Mouse (Mus musculus): ENCODE results near the gene Srgap1.

The Srgap1 gene

DNA sequence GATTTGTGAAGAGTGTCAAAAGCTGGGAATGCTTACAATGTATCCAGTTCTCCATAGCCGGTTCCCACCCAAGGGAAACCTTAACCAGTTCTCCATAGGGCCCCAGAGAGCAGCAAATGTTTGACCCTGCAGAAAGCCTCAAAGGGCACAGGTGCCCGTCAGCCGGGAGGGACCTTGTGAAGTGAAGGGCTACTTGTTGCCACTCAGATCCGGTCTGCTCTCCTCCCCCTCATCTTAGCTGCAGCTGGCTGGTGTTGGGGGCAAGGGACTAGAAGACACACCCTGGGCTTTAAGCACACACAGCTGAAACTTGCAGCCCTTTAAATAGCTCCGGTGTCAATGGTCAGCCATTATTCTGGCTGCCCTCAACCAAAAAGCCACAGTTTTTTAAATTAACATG is 30.1 kb downstream of the Srgap1 start:
- DNase-seq (ENCODE audit: low spot score in 2 of 2) = no peak

DNA sequence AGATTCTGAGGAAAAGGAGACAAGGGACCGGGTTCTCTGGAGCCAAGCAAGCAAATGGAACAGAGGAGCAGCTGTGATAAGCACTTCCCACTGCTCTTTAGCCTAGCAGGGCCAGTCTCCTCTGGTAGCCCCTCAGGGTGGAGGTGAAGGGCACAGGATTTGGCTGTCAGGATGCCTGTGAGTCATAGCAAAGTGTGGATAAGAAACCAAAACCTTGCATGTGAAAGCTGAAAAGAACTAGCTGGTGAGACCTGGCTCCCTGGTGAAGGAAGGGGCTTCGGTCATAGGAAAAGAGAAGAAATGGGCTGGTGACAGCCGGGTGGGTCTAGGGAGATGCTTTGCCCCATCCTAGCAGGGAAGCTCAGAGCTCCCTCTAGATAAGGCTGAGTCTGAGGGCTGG is 30.5 kb downstream of the Srgap1 start:
- DNase-seq (ENCODE audit: low spot score in 2 of 2) = no peak

DNA sequence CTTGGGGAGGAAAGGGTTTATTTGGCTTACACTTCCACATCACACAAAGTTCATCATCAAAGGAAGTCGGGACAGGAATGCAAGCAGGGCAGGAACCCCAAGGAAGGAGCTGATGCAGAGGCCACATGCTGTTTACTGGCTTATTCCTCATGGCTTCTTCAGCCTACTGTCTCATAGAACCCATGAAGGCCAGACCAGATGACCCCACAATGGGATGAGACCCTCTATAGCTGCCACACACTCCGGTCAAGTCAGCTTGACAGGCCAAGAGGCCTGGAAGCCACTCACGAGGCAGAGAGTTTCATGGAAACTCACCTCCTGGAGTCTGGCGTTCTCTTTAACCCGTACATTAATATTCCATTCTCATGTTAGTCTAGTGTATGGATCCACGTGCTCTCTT is 34.8 kb downstream of the Srgap1 start:
- no peak for DNase-seq (ENCODE audit: low spot score in 2 of 2)

DNA sequence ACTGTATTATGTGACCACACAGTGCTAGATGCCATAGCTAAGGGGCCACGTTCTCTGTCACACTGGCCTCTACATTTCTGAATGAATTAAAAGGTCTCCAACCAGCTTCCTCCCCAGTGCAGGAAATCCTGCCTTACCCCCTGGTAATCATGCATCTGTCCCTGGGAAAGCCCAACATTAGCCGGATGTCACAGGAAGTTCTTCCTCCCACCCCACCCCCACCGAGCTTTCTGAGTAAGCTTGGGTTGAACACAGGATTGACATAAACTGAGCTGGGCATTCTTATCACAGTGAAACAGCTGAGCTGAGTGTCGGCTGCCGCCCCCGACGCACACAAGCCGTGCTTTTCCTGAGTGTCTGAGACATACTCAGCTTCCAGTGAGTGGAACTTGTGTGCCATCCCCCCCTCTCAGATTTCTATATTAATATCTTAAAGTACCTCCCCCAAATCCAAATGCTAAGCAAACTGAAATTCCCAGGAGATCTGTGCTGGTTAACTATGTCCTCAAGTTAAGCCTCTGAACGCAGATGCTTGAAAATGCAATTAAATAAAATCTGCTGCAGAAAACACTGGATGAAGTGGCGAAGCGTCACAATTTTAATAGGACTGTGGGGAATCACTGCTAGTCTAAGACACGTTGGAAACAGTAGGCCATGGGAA is 38.3 kb downstream of the Srgap1 start:
- DNase-seq (ENCODE audit: low spot score in 2 of 2) = no peak

DNA sequence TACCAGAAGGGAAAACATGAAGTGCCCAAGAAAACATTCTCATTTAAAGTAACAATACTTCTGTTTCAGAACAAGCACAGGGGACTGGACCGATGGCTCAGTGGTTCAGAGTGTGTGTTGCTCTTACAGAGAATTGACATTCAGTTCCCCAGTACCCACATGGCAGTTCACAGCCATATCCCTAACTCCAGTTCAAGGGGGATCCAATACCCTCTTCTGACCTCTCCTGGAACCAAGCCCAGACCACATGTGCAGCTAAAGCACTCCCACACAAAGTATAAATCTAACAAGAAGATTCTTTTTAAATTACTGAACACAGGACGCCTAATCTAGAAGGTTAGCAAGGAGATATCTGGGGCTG is 38.8 kb downstream of the Srgap1 start:
- no peak for DNase-seq (ENCODE audit: low spot score in 2 of 2)

DNA sequence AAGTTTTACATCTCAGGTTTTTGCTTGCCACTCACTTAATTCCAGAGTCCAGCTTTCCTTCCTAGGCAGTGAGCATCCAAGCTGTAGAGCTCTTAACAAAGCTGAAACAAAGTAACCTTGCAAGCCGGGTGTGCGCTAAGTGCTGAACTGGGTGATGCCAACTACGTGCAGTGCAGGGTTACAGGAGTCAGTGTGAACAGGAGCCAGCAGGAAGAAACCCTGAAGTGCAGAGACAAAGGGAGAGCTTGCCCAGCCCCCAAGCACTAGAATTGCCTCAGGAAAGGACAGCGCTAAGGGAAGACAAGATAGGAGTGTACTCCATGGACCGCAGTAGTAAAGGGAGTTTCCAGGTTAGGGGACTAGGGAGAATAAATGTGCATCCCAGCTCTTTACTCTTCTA is 40.5 kb downstream of the Srgap1 start:
- DNase-seq (ENCODE audit: low spot score in 2 of 2) = no peak

DNA sequence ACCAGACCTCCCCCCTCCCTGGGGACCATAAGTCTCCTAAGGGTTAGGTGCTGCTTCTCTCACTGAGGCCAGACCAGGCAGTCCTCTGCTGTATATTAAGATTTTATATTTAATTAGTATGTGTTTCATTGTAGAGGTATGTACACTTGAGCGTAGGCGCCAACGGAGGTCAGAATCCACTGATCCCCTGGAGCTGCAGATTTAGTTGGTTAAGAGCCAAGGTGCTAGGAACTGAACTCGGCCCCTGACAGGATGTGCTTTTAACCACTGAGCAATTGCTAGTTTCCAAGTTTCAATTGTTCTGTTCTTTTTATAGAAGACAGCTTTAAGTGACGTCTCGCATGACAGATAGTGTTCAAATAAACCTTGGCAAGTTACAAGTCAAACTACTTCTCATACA is 41.0 kb downstream of the Srgap1 start:
- DNase-seq (ENCODE audit: low spot score in 2 of 2) = no peak

DNA sequence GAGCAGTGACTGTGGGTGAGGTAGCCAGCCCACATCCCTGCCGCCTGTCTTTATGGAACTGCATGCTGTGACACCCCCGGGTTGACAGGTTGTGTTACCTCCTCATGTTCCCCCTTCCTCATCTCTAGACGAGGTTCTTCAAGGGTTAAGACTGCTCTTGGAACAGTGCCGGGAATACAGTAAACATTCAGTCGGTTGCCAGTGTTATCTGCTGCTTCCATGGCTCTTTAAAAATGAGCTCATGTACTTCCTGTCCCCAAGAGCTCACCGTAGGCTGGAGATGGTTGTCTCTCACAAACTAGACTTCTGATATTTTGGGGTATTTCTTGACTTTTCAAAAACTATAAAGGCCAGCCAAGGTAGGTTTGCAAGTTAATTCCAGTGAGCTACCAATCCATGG is 41.6 kb downstream of the Srgap1 start:
- no peak for DNase-seq (ENCODE audit: low spot score in 2 of 2)

DNA sequence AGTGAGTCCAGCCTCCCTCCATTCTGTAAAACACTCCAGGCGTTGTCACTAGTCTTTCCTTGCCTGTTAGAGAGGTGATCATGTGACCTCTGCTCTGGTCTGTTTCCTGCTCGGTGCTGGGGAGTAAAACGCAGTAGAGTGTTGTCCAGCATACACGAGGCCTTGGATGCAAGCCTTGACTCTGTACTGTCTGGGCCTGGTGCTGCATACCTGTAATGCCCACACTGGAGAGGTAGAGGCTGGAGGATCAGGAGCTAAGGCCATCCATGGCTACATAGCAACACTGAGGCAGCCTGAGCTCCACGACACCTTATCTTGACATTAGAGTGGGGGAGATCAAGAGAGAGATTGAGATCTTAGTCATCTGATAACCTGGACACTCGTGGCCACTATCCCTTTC is 44.2 kb downstream of the Srgap1 start:
- no peak for DNase-seq (ENCODE audit: low spot score in 2 of 2)

DNA sequence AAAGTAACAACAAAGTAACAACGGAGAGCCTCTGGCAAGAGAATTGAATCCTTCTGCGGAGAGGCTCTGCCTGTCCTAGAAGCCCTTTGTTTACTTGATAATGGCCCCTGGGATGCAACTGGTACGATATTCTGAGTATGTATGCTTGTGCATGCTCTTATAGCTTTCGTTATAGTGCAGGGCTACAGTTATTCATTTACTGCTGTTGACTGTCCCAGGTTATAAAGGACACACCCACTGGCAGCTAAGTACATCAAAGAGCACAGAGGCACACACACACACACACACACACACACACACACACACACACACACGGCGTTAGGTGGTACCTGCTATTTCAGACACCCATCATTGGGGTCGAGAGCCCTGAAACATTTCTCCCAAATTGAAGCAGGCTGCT is 48.3 kb downstream of the Srgap1 start:
- no peak for DNase-seq (ENCODE audit: low spot score in 2 of 2)

DNA sequence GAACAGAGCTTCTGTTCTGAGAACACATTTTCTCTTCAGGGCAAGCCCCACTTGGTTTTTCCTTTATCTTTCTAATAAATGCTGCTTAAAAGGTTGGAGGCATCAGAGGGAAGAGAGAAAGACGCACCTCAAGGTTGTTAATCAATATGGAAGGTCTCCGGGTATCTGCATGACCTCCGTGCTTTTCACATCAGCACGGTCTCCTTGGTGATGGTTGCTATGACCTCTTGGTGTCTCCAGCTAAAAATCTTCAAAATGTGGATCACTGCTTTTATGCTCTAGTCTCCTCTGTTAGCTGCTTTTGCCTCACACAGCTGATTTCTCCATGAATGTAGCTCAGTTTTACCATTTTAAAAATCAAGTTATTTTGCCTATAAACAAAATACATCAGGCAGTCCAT is 50.6 kb downstream of the Srgap1 start:
- no peak for DNase-seq (ENCODE audit: low spot score in 2 of 2)

DNA sequence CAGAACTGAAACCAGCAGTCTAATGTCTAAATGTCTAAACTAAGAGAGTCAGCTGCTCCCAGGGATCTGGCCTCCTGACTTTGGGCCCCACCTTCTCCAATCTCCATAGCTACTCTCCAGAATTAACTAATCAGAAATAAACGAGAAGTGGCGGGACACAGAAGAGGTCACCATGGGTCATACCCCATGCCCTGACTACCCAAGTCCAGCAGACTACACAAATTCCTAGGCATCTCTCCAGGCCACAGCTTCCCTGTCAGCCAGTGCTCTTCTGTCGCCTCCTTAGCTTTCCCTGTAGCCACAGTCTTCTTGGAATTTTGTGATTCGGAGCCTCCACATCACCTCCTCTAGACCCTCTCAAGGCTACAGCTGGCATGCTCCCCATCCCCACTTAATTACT is 51.7 kb downstream of the Srgap1 start:
- no peak for DNase-seq (ENCODE audit: low spot score in 2 of 2)

DNA sequence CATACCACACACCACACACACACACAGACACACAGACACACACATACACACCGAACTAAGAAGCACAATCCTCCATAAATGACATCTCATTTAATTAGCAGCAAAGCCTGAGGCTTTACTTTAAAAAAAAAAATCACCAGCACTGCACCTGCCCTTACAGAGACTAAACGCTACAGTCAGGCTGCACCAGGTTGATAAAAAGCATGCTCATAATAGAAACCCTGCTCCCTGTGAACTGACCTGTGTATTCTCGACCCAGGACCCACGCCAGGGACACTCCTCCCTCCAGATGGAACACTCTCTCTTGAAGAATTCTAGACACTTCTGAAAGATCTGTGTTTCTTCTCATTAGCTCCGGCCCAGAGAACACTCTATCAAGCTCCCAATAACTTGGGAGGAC is 52.5 kb downstream of the Srgap1 start:
- no peak for DNase-seq (ENCODE audit: low spot score in 2 of 2)

DNA sequence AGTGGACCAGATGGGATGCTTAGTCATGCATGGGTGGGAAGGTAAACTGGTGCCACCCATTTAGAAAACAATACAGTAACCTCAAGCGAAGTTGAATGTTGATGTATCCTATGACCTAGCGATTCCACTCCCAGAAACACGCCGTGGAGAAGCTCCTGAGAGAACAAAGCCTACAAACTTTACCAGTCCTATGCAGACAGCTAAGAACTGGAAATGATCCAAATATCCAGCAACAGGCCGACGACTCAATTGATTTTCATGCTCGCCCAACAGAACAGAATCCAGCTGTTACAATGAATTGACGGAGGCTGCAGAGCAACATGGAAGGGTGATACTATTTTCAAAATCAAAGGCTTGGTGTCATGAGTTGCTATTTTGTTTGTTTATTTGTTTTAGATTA is 54.5 kb downstream of the Srgap1 start:
- no peak for DNase-seq (ENCODE audit: low spot score in 2 of 2)

DNA sequence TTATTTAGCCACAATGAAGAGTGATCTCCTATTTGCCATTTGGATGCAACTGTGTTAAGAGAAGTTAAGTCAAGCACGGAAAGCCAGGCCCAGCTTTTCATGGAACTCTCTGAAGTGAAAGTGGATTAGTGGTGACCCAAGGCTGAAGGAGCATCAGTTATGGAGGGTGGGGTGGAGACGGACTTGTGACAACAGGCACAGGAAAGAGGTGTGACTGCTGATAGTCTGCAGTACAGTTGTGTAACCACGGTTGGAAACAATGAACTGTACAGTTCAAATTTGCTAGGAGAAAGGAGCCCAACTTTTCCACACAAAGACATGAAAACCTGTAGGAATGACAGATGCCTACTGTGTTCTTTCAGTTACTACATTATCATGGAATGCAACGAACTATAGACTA is 60.1 kb downstream of the Srgap1 start:
- DNase-seq (ENCODE audit: low spot score in 2 of 2) = no peak

DNA sequence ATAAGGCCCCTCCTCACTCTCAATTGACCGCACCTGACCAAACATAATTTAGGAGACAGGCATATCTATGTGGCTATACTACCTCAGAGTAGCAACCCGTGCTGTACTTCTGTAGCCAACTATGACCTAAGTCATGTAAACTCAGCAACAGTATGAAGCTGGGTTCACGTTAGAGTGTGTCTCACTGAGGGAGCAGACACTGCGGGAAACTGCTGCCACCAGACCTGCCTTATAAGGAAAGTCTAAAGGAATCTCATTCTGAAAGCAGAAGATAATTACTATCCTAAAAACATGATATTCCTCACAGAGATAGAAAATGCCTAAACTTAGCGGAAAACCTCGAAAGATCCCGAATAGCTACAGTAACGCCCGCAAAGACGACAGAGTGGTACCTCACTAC is 62.2 kb downstream of the Srgap1 start:
- DNase-seq (ENCODE audit: low spot score in 2 of 2) = no peak

DNA sequence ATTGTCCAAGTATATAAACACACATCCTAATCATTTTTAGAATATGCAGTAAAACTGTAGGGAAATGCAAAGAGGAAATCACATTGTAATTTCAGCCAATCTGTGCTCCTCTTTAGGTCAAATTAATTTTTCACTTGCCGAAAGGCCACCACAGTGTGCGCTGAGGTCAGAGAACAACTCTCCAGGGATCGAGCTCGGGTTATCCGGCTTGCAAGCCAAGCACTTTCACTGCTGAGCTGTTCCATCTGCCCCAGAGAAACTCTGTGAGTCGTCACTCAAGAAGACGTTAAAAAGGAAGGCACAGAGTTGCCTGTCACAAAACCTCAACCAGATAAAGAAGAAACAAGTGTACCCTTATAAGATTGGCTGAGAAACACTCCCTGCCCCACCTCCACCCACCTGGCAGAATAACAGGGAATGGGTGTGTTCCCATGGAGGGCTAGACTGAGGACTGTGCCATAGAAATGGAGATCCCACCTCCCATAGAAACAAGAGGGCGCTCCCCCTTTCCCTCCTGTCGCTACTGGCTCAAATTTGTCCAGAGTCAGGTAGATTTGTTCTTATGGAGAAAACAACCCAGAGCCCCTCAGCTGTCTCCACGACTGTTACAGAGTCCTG is 63.0 kb downstream of the Srgap1 start:
- no peak for DNase-seq (ENCODE audit: low spot score in 2 of 2)

DNA sequence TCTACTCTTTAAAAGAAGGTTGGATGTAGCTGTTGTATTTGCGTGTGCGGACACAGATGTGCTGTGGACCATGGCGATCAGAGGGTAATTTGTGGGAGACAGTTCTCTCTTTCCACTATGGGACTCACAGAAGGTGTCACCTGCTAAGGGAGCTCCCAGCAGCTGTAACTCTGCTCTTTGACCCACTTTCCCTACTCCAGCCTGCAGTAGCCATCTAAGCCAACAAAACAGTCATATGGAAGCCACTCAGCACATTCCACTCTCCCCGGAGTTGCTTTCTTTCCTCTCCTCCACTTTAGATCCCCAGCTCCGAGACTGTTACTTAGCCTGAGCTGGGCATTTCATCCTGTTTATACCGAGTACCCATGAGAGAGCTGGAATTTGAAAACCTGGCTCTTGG is 71.8 kb downstream of the Srgap1 start:
- DNase-seq (ENCODE audit: low spot score in 2 of 2) = no peak

DNA sequence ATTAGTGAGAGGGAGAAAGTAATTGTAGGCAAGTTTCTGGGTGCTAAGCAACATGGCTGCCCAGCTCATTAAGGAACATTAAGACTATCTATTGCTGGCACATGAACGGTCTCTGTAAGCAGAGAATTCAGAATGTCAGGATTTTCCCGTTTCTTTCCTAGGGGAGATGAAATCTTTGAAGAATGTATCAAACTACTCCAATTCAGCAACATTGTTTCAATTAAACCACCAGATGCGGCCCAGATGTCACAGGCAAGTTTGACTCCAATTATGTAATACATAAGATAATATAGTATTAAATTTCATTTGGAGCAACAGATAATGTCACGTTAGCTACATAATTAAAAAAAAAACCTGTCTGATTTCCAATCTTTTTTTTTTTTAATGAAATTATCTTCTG is 72.5 kb downstream of the Srgap1 start:
- DNase-seq (ENCODE audit: low spot score in 2 of 2) = no peak

DNA sequence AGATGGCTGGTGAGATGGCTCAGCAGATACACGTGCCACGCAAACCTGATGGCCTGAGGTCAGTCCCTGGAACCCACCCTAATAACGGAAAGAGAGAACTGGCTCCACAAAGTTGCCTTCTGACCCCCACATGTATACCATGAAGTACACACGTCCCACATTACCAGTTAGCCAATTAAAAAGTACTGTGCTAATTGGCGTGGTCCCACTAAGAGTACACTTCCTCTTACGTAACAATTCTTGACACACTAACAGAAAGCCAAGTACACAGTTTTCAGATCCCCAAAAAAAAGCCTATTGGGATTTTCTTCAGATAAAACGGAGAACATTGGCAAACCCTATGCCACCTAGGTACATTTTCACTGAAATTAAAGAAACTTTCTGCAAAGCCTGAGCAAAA is 73.8 kb downstream of the Srgap1 start:
- no peak for DNase-seq (ENCODE audit: low spot score in 2 of 2)

DNA sequence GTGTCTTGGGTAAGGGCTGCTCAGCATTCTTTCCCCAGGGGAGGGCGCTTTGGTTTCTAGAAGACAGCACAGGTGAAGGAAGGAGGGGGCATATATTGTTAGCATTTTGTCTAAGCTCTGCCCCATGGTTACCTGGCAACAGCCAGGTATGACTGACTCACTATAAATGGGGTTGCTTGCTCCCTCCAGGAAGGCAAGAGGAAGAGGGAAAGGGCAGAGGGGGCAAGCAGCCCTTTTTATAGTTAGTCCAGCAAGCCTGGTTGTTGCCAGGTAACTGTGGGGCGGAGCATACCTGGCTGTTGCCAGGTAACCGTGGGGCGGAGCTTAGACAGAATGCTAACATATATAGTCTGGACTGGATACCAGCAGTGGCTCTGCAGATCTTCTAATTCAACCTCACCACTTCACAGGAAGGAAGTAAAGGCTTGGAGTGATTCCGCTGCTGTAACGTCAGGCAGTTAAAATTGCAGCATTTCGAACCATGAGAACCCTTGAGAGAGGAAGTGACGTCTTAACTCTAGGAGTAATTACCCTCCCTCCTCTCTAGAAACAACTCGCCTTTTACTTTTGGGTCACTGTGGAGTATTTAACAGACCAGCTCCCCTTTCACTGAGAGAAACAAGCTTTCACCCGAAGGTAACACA is 74.7 kb downstream of the Srgap1 start:
- DNase-seq (ENCODE audit: low spot score in 2 of 2) = no peak

DNA sequence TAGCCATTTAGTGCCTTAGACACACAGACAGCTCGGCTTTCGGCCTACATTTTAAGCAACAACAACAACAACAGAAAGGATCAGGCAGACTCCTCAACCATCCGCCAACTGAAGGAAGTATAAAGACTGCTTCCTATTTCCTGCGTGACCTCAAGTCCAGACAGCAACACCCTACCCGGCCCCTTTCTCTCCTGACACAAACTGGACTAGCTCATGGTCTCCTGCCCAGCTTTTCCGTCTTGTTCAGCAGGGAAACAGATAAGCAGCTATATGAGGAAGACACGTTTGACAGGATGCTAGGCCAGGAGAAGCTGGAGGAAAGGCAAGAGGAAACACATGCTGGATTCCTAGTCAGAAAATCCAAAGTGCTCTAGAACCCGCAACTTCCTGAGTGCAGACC is 75.5 kb downstream of the Srgap1 start:
- no peak for DNase-seq (ENCODE audit: low spot score in 2 of 2)

DNA sequence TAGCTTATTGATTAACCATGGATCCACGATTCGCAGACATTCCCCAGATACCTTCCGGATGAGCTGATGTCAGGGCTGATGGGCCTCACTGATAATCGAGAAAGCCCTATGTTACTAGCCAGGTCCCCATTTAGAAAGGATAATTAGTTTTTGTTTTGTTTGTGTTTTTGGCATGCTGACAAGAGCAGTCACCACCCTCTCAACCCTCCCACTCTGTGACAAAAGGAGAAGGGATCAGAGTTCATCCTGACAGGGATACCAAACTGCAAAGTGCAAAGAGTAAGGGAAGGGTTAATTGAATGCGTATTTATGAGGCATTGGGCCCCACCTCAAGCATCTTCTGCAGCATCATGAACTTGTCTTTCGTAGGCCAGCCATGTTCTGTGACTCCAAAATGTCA is 76.2 kb downstream of the Srgap1 start:
- DNase-seq (ENCODE audit: low spot score in 2 of 2) = no peak

DNA sequence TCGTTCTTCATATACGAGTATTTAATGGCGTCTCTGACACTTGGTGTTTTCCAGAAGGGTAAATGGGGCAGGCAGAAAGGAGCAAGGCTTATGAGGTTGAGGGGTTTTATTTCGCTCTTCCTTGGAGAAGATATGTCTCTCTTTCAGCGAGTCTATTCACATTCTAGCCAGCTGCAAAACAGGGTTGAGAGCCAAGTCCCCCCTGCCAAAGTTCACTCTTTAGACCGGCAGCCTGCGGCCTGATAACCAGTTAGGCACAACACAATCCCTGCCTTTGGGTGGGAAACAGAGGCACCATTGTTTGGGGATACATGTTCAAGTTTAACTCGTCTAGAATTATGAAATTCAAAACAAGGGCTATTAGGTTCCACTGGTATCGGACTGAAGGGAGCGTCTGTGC is 83.0 kb downstream of the Srgap1 start:
- DNase-seq (ENCODE audit: low spot score in 2 of 2) = no peak

Data from thymus, postnatal 10 days (tissue).